Comparison of ENCODE assay signal across 8 mouse cellular contexts in genomic region chr10:44002004-44002940, GRCm38 (mm10).
DNase-seq lines count a peak whose midpoint lies in the region; ATAC-seq and TF ChIP-seq lines count a peak whose summit lies in the region.

No protein-coding gene starts in this region.

- TF ChIP-seq POLR2A in lung, adult 2 months (IDR thresholded peaks at IDR 0.05; ENCODE audit: borderline replicate concordance, extremely low read depth, low read depth, low read length), result no peak

- TF ChIP-seq CTCF in lung, adult 2 months (IDR thresholded peaks at IDR 0.05; ENCODE audit: insufficient read depth, low read length), result peak; percentile 62
- peak; percentile 79 for TF ChIP-seq CTCF in intestine, postnatal 0 days (IDR thresholded peaks at IDR 0.05; ENCODE audit: low read depth)
- peak; percentile 76 for TF ChIP-seq CTCF in lung, postnatal 0 days (IDR thresholded peaks at IDR 0.05)

- ATAC-seq in intestine, postnatal 0 days, result peak; percentile 58
- ATAC-seq in lung, postnatal 0 days, result no peak; the same call in 1 of the 2 replicates

- 41% methylated on average over 14 of the region's 14 CpGs for WGBS in lung, adult 2 months
- WGBS in intestine, postnatal 0 days, result 36% methylated on average over 14 of the region's 14 CpGs
- WGBS in lung, postnatal 0 days, result 29% methylated on average over 14 of the region's 14 CpGs

- H3K9me3 ChIP-seq in intestine, postnatal 0 days (ENCODE audit: control insufficient read depth), result no peaks in the 10 kb centered on the region
- no peaks in the 10 kb centered on the region for H3K9me3 ChIP-seq in lung, postnatal 0 days (ENCODE audit: low read length)

- DNase-seq in lung, adult 2 months, result no peak
- no peak for DNase-seq in lung, postnatal 14 days
- DNase-seq in adipocyte (ENCODE audit: low spot score), result peak; percentile 76
- peak; percentile 84 for DNase-seq in lung, postnatal 0 days (ENCODE audit: low spot score)
- DNase-seq in yolk sac, embryonic 10.5 days (ENCODE audit: low spot score), result peak; percentile 48
- no peak for DNase-seq in gastrocnemius, postnatal 36 days
- no peak for DNase-seq in urinary bladder, postnatal 25 days (ENCODE audit: low spot score)

- peak overlapping the region; percentile 51 for H3K4me3 ChIP-seq in lung, adult 2 months (replicated peaks; ENCODE audit: extremely low read depth, low read depth, low read length)
- peak overlapping the region; percentile 87 for H3K4me3 ChIP-seq in intestine, postnatal 0 days (ENCODE audit: low read depth, low read length)
- peak overlapping the region; percentile 86; the same call in 1 of the 2 replicates for H3K4me3 ChIP-seq in lung, postnatal 0 days (ENCODE audit: low read depth, low read length)

- no peaks in the 10 kb centered on the region; the same call in 1 of the 2 replicates for H3K36me3 ChIP-seq in intestine, postnatal 0 days (ENCODE audit: control insufficient read depth, insufficient read depth)
- H3K36me3 ChIP-seq in lung, postnatal 0 days (ENCODE audit: insufficient read depth, low read length), result no peaks in the 10 kb centered on the region

- peak overlapping the region; percentile 73 for H3K4me2 ChIP-seq in intestine, postnatal 0 days (replicated peaks; ENCODE audit: low read depth)
- peak overlapping the region; percentile 73 for H3K4me2 ChIP-seq in lung, postnatal 0 days (replicated peaks; ENCODE audit: low read depth, low read length)

- no peaks in the 10 kb centered on the region; the same call in none of the 2 replicates for H3K4me1 ChIP-seq in lung, adult 2 months (ENCODE audit: control insufficient read depth, insufficient read depth, low read length)
- H3K4me1 ChIP-seq in intestine, postnatal 0 days (replicated peaks; ENCODE audit: control insufficient read depth, insufficient read depth, low read length), result no peaks in the 10 kb centered on the region
- H3K4me1 ChIP-seq in lung, postnatal 0 days (ENCODE audit: insufficient read depth, low read depth, low read length), result no peaks in the 10 kb centered on the region

- H3K27me3 ChIP-seq in intestine, postnatal 0 days (replicated peaks; ENCODE audit: control insufficient read depth, insufficient read depth, low read length), result peaks cover 23% of the 10 kb centered on the region
- H3K27me3 ChIP-seq in lung, postnatal 0 days (replicated peaks; ENCODE audit: insufficient read depth, low read length), result peaks cover 23% of the 10 kb centered on the region; the same call in 1 of the 2 replicates

- no peak overlapping the region for H3K9ac ChIP-seq in intestine, postnatal 0 days (ENCODE audit: low read depth, low read length)
- no peak overlapping the region for H3K9ac ChIP-seq in lung, postnatal 0 days (replicated peaks; ENCODE audit: low read depth)

- no peak overlapping the region for H3K27ac ChIP-seq in intestine, postnatal 0 days (ENCODE audit: low read depth, low read length)
- H3K27ac ChIP-seq in lung, postnatal 0 days (ENCODE audit: low read length), result no peak overlapping the region

- TF ChIP-seq EP300 in lung, postnatal 0 days (IDR thresholded peaks at IDR 0.05), result no peak

- intact Hi-C loops in gastrocnemius, postnatal 36 days (cut with DNase I), result loop anchor here (5.0 kb wide), 1 partner anchor 70 kb away; no protein-coding TSS in a partner anchor

Comparison
In these comparisons a context has a peak if more than half of its experiments do, and no peak if none do; other contexts are left out.
1. DNase-seq: peak in adipocyte (single experiment), lung, postnatal 0 days (single experiment) and yolk sac, embryonic 10.5 days (single experiment); none in lung, adult 2 months (single experiment), lung, postnatal 14 days (single experiment), gastrocnemius, postnatal 36 days (0 of 2) and urinary bladder, postnatal 25 days (single experiment).
2. Peak in every context shown above with its lines, with median percentiles within 50 percentile points of each other: H3K4me3 ChIP-seq and CTCF ChIP-seq.